Mouse (Mus musculus): ENCODE measurements around the gene Llcfc1. TPM values are rescaled to one million over a fixed set of nuclear protein-coding genes. Genes with fewer than 3 reads are reported as not detected.
A peak's percentile ranks its signal among the peaks of the same experiment; 100 is the strongest.

Gene Llcfc1
- polyA plus RNA-seq, 1 experiment from 2014 or later, result not detected

DNA sequence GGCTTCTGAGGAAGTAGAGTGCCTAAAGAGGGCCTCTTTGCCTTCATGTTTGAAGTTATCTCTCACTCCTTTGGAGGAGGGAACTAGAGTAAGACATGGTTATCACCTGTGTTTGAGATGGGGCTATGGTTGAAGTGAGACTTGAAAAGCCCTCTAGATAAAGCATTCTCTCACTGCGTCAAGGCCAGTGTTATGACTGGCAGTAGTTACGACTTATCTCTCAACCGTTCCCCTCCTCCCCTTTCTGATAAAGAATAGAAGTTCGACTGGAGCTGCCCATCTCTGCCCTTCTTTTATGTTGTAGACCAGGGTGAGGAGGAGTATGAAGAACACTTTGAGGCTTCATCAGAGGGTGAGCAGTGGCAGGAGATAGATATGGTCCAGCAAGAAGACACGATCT, 680 bp downstream of the Llcfc1 start:
- Histone ChIP-seq H3K4me3 (ENCODE audit: low read depth, low read length) (no peak overlapping the region), H3K4me1 (replicated peaks; ENCODE audit: control insufficient read depth, insufficient read depth, low read length) (no peaks in the 10 kb centered on the region), H3K4me2 (ENCODE audit: low read length) (no peak overlapping the region), H3K9ac (ENCODE audit: low read length) (no peak overlapping the region), H3K36me3 (ENCODE audit: control insufficient read depth, insufficient read depth, low read length) (no peaks in the 10 kb centered on the region), H3K9me3 (ENCODE audit: control insufficient read depth, low read length) (no peaks in the 10 kb centered on the region), H3K27ac (ENCODE audit: low read depth) (no peak overlapping the region), H3K27me3 (replicated peaks; ENCODE audit: control insufficient read depth, insufficient read depth, low read length) (no peaks in the 10 kb centered on the region)
- WGBS, result 82% methylated on average over 5 of the region's 5 CpGs
- no peak for ATAC-seq (replicated peaks; ENCODE audit: low FRiP score, low TSS enrichment, low read depth)
- no peak for DNase-seq (ENCODE audit: low spot score)

DNA sequence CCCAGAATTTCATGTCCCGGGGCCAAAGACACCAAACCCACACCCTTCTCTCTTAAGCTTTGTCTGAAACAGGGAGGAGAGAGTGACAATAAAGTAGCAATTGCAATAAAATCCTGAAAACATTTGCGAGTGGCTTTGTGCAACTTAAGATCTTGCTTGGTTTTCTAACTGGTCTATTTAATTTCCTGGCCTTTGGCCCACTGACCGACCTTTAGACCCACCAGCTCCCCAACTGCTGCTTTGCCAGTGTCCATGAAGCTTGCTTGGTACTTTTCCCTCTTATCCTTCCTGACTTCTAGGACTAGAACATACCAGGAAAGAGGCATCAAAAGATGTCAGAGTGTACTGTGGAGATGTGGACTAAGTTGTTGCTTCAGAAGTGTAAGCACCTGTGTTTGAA, 1.4 kb downstream of the Llcfc1 start:
- ATAC-seq (replicated peaks; ENCODE audit: low FRiP score, low TSS enrichment, low read depth) (no peak), DNase-seq (ENCODE audit: low spot score) (no peak)
- no peaks in the 10 kb centered on the region for H3K36me3 ChIP-seq (ENCODE audit: control insufficient read depth, insufficient read depth, low read length)
- no peaks in the 10 kb centered on the region for H3K27me3 ChIP-seq (replicated peaks; ENCODE audit: control insufficient read depth, insufficient read depth, low read length)
- no peaks in the 10 kb centered on the region for H3K9me3 ChIP-seq (ENCODE audit: control insufficient read depth, low read length)
- H3K9ac ChIP-seq (ENCODE audit: low read length), result no peak overlapping the region
- 81% methylated on average over 3 of the region's 3 CpGs for WGBS
- H3K4me3 ChIP-seq (ENCODE audit: low read depth, low read length), result no peak overlapping the region
- H3K4me2 ChIP-seq (ENCODE audit: low read length), result no peak overlapping the region
- no peaks in the 10 kb centered on the region for H3K4me1 ChIP-seq (replicated peaks; ENCODE audit: control insufficient read depth, insufficient read depth, low read length)
- no peak overlapping the region for H3K27ac ChIP-seq (ENCODE audit: low read depth)

DNA sequence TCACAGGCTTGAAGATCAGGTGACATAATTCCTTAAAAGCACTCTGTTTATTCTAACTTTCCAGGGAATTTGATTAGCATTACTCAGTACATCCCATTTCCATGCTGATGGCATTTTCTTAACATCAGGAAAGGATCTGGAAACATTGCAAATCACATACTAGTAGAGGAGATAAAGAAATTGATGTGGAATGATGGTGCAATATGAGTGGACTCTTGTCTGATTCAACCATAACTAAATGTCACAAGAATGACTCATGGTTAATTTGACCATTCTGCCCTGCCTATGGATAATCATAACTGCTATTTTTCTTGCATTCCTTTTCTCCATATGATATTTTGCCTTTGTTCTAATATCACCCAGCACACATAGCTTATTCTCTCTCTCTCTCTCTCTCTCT, 8.0 kb downstream of the Llcfc1 start:
- Histone ChIP-seq H3K9me3 (ENCODE audit: control insufficient read depth, low read length) (no peaks in the 10 kb centered on the region), H3K36me3 (ENCODE audit: control insufficient read depth, insufficient read depth, low read length) (no peaks in the 10 kb centered on the region), H3K27me3 (replicated peaks; ENCODE audit: control insufficient read depth, insufficient read depth, low read length) (no peaks in the 10 kb centered on the region), H3K4me3 (ENCODE audit: low read depth, low read length) (no peak overlapping the region), H3K9ac (ENCODE audit: low read length) (no peak overlapping the region), H3K4me1 (replicated peaks; ENCODE audit: control insufficient read depth, insufficient read depth, low read length) (no peaks in the 10 kb centered on the region), H3K4me2 (ENCODE audit: low read length) (no peak overlapping the region), H3K27ac (ENCODE audit: low read depth) (no peak overlapping the region)
- DNase-seq (ENCODE audit: low spot score), result no peak
- no peak for ATAC-seq (replicated peaks; ENCODE audit: low FRiP score, low TSS enrichment, low read depth)

DNA sequence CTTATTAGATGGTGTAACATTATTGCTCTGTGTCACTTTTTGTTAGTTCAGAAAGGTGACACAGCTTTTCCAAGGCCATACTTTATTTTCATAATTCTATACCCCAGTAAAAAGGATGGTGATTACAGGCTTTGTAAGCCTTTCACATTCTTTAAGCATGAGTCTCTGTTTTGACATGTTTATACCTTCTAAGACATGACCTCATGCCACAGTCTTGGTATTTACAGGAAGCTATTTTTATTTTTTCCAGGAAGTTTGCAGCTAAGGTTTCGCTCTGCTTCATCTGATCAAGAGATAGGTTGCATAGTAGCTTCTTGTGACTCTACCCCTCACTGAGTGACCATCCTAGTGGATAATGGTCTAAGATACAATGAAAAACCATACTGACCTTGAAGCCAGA, 10.2 kb downstream of the Llcfc1 start:
- Histone ChIP-seq H3K27ac (ENCODE audit: low read depth) (no peak overlapping the region), H3K9me3 (ENCODE audit: control insufficient read depth, low read length) (no peaks in the 10 kb centered on the region), H3K27me3 (replicated peaks; ENCODE audit: control insufficient read depth, insufficient read depth, low read length) (no peaks in the 10 kb centered on the region), H3K4me3 (ENCODE audit: low read depth, low read length) (no peak overlapping the region), H3K36me3 (ENCODE audit: control insufficient read depth, insufficient read depth, low read length) (no peaks in the 10 kb centered on the region), H3K4me1 (replicated peaks; ENCODE audit: control insufficient read depth, insufficient read depth, low read length) (no peaks in the 10 kb centered on the region), H3K9ac (ENCODE audit: low read length) (no peak overlapping the region), H3K4me2 (ENCODE audit: low read length) (no peak overlapping the region)
- ATAC-seq (replicated peaks; ENCODE audit: low FRiP score, low TSS enrichment, low read depth) (no peak), DNase-seq (ENCODE audit: low spot score) (no peak)
- 94% methylated on average over 1 of the region's 1 CpGs for WGBS

DNA sequence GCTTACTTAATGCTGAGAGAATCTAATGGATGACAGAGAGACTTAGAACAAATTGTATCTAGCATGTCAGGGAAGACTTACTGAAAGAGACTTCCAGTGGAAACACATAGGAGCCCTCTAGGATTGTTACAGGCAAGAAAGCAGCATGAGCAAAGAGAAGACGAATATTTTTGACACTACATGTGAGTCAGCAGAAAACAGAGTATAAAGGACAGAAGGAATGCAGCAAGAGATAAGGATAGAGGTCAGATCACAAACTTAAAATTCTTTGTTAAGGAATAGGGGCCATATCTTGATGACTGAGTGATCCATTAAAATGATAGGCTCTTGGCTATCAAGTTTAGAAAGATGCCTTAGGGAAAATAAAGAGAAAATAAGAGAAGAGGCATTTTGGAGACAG, 17.0 kb downstream of the Llcfc1 start:
- H3K27ac ChIP-seq (ENCODE audit: low read depth), result no peak overlapping the region
- no peak overlapping the region for H3K4me3 ChIP-seq (ENCODE audit: low read depth, low read length)
- no peak overlapping the region for H3K9ac ChIP-seq (ENCODE audit: low read length)
- ATAC-seq (replicated peaks; ENCODE audit: low FRiP score, low TSS enrichment, low read depth) (no peak), DNase-seq (ENCODE audit: low spot score) (no peak)
- WGBS, result 73% methylated on average over 1 of the region's 1 CpGs
- H3K36me3 ChIP-seq (ENCODE audit: control insufficient read depth, insufficient read depth, low read length), result no peaks in the 10 kb centered on the region
- H3K4me2 ChIP-seq (ENCODE audit: low read length), result no peak overlapping the region
- H3K4me1 ChIP-seq (replicated peaks; ENCODE audit: control insufficient read depth, insufficient read depth, low read length), result no peaks in the 10 kb centered on the region
- H3K9me3 ChIP-seq (ENCODE audit: control insufficient read depth, low read length), result no peaks in the 10 kb centered on the region
- H3K27me3 ChIP-seq (replicated peaks; ENCODE audit: control insufficient read depth, insufficient read depth, low read length), result no peaks in the 10 kb centered on the region

DNA sequence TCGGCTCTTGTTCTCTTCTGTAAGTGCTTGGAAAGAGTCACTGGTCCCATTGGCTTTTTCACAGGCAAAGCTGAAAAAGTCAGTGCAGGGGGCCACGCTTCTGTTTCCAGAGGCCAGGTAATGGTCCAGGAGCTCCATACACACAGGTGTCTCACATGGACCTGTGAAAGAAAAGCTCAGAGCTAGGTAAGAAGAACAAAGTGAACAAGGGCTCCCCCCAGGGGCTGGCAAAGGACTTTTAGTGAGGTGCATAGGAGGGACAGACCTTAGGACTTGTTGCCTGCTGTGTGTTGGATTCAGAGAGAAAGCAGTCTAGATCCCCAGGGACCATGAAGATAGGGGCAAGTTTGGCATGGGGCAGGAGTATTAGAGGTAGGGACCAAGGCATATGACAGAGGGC, 18.7 kb downstream of the Llcfc1 start:
- no peak for ATAC-seq (replicated peaks; ENCODE audit: low FRiP score, low TSS enrichment, low read depth)

DNA sequence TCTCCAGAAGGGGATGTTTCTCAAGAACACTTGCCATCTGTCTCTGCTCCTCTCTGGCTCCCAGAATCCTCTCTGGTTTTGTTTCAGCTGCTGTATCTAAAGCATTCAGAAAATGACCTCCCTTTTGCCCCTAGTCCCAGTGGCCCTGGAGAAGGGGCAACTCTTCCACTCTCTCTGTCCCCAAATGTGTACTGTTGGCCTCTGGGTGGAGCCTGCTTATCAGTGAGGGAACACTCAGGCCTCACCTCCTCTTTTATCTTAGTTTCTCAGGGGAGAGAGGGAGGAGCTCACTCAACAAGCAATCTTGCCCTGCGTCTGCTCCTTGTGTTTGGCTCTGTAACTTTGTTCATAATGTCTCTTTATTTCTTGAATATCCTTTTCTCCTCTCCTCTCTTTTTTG, 19.9 kb downstream of the Llcfc1 start, which contains the start of gene Kel:
TSS of gene Kel (minus strand) at position 217 of the 400 bp plus-strand sequence.
- H3K4me3 ChIP-seq (ENCODE audit: low read depth, low read length), result no peak within 1 kb of the TSS
- no peaks in the 10 kb centered on the region for H3K27me3 ChIP-seq (replicated peaks; ENCODE audit: control insufficient read depth, insufficient read depth, low read length)
- DNase-seq (ENCODE audit: low spot score), result no peak
- no peaks in the 10 kb centered on the region for H3K36me3 ChIP-seq (ENCODE audit: control insufficient read depth, insufficient read depth, low read length)
- no peaks in the 10 kb centered on the region for H3K4me1 ChIP-seq (replicated peaks; ENCODE audit: control insufficient read depth, insufficient read depth, low read length)
- no peak within 1 kb of the TSS for H3K4me2 ChIP-seq (ENCODE audit: low read length)
- H3K27ac ChIP-seq (ENCODE audit: low read depth), result no peak within 1 kb of the TSS
- no peak within 1 kb of the TSS for H3K9ac ChIP-seq (ENCODE audit: low read length)
- 29% methylated on average over 1 of the region's 1 CpGs for WGBS
- no peak for ATAC-seq (replicated peaks; ENCODE audit: low FRiP score, low TSS enrichment, low read depth)
- H3K9me3 ChIP-seq (ENCODE audit: control insufficient read depth, low read length), result no peaks in the 10 kb centered on the region

More for the DNA sequence above, 18.7 kb downstream of the Llcfc1 start:
- H3K27ac ChIP-seq (ENCODE audit: low read depth), result no peak overlapping the region
- H3K9ac ChIP-seq (ENCODE audit: low read length), result no peak overlapping the region
- H3K4me1 ChIP-seq (replicated peaks; ENCODE audit: control insufficient read depth, insufficient read depth, low read length), result no peaks in the 10 kb centered on the region
- H3K9me3 ChIP-seq (ENCODE audit: control insufficient read depth, low read length), result no peaks in the 10 kb centered on the region
- H3K4me3 ChIP-seq (ENCODE audit: low read depth, low read length), result no peak overlapping the region
- H3K4me2 ChIP-seq (ENCODE audit: low read length), result no peak overlapping the region
- whole genome bisulfite sequencing, result 69% methylated on average over 2 of the region's 2 CpGs
- no peaks in the 10 kb centered on the region for H3K27me3 ChIP-seq (replicated peaks; ENCODE audit: control insufficient read depth, insufficient read depth, low read length)
- no peaks in the 10 kb centered on the region for H3K36me3 ChIP-seq (ENCODE audit: control insufficient read depth, insufficient read depth, low read length)
- DNase-seq (ENCODE audit: low spot score), result no peak

DNA sequence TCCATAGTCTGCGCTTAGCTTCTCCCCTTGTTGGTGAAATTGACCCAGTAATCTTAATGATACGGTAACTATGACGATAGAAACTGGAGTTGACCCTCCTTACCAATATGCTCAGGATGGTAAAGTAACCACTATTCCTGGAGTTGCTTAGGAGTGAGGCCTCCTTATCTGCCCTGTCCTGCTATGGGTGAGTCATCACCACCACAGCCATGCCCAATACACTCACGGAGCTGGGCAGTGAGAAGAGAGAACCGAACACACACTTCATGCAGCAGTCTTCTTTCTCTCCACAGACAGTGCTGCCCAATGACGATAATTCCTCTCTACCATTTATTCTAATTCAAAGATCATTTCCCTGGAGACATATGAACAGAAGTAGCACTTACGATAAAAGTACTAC, 22.0 kb downstream of the Llcfc1 start:
- H3K4me3 ChIP-seq (ENCODE audit: low read depth, low read length), result no peak overlapping the region
- H3K27me3 ChIP-seq (replicated peaks; ENCODE audit: control insufficient read depth, insufficient read depth, low read length), result no peaks in the 10 kb centered on the region
- H3K27ac ChIP-seq (ENCODE audit: low read depth), result no peak overlapping the region
- 90% methylated on average over 7 of the region's 7 CpGs for WGBS
- no peaks in the 10 kb centered on the region for H3K36me3 ChIP-seq (ENCODE audit: control insufficient read depth, insufficient read depth, low read length)
- no peaks in the 10 kb centered on the region for H3K4me1 ChIP-seq (replicated peaks; ENCODE audit: control insufficient read depth, insufficient read depth, low read length)
- H3K9me3 ChIP-seq (ENCODE audit: control insufficient read depth, low read length), result no peaks in the 10 kb centered on the region
- H3K4me2 ChIP-seq (ENCODE audit: low read length), result no peak overlapping the region
- H3K9ac ChIP-seq (ENCODE audit: low read length), result no peak overlapping the region
- 0 out of 2 replicates have a peak, but pooled peaks have one; percentile 50 for ATAC-seq (replicated peaks; ENCODE audit: low FRiP score, low TSS enrichment, low read depth)
- DNase-seq (ENCODE audit: low spot score), result no peak

DNA sequence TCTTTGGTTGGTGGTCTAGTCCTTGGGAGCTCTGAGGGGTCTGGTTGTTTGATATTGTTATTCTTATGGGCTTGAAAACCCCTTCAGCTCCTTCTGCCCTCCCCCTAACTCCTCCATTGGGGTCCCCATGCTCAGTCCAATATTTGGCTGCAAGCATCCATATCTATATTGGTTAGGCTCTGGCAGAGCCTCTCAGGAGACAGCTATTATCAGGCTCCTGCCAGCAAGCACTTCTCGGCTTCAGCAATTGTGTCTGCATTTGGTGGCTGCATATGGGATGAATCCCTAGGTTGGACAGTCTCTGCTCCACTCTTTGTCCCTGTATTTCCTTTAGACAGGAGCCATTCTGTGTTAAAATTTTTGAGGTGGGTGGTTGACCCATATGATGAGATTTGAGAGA, 26.1 kb downstream of the Llcfc1 start:
- no peaks in the 10 kb centered on the region for H3K4me1 ChIP-seq (replicated peaks; ENCODE audit: control insufficient read depth, insufficient read depth, low read length)
- no peak overlapping the region for H3K27ac ChIP-seq (ENCODE audit: low read depth)
- H3K4me2 ChIP-seq (ENCODE audit: low read length), result no peak overlapping the region
- no peak for ATAC-seq (replicated peaks; ENCODE audit: low FRiP score, low TSS enrichment, low read depth)
- WGBS, result 83% methylated on average over 1 of the region's 1 CpGs
- no peak overlapping the region for H3K9ac ChIP-seq (ENCODE audit: low read length)
- no peak overlapping the region for H3K4me3 ChIP-seq (ENCODE audit: low read depth, low read length)
- no peak for DNase-seq (ENCODE audit: low spot score)
- H3K36me3 ChIP-seq (ENCODE audit: control insufficient read depth, insufficient read depth, low read length), result no peaks in the 10 kb centered on the region
- H3K27me3 ChIP-seq (replicated peaks; ENCODE audit: control insufficient read depth, insufficient read depth, low read length), result no peaks in the 10 kb centered on the region
- no peaks in the 10 kb centered on the region for H3K9me3 ChIP-seq (ENCODE audit: control insufficient read depth, low read length)
